Mouse (Mus musculus) spleen, postnatal 14 days (tissue): ENCODE measurements around the gene Sppl3.
A peak's percentile ranks its signal among the peaks of the same experiment; 100 is the strongest.

ENCODE experiments used
- DNase-seq, 2 experiments: peaks; one replicate each; pipeline ENCODE4 v3.0.0; 2021 to 2022; ENCODE audit warnings: low spot score in 2 of 2

Sppl3 gene

DNA sequence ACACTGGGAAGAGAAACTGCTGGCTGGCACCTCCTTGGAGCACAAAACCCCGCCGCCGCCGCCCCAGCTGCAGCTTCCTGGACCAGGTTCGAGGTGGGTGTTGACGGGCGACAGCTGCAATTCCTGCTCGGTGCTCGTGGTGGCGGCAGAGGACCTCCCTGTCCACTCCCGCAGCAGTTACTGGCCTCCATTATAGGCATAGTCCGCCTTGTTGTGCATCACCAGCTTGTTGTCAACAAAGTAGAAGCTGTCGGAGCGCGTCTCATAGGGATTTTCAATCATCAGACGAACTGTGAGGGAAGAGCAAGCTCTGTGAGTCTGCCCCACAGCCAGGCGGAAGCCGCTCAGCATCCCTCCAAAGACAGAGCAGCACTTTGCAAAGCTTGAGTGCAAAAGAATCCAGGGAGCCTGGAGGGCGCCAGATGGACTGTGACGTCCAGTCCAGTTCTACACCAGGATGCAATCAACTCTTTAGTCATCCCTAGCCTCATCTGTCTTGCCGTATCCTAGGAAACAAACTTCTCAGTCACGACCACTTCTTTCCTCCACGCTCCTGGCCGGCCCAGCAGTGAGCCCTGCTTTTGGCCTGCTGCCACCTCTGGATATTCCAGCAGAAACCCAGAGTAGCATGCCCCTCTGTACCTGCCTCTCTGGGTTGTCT lies 114.4 kb downstream of the Sppl3 start:
- DNase-seq: peak; percentile 72 to 78

DNA sequence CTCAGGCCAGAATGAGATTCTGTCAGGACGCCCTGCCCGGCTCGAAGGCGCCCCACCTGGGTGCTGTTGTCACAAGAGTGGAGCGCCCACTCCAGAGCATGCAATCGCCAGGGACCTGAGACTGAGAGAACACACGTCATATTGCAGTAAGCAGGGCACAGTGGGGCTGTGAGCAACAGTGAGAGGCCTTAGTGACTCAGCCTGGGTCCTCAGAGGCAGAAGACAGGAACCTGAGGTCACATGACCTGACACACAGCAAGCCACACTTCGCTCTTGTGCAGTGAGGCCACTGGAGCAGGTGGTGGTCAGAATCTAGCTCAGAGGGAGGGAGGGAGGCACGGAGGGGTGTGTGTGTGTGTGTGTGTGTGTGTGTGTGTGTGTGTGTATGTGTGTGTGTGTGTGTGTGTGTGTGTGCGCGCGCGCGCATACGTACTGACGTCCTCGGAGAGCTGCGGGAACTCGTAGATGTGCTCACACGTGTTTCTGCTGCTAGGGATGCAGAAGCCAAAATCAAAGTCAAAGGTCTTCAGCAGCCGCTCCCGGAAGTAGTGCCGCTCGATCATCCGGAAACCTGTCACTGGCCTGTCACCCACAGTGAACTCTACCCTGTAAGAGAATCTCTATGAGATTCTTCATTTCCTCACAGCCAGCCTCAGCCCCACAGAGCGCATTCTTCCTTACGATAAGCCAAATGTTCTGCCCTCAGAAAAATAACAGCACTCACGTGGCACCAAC lies 115.8 kb downstream of the Sppl3 start:
- no peak for DNase-seq

DNA sequence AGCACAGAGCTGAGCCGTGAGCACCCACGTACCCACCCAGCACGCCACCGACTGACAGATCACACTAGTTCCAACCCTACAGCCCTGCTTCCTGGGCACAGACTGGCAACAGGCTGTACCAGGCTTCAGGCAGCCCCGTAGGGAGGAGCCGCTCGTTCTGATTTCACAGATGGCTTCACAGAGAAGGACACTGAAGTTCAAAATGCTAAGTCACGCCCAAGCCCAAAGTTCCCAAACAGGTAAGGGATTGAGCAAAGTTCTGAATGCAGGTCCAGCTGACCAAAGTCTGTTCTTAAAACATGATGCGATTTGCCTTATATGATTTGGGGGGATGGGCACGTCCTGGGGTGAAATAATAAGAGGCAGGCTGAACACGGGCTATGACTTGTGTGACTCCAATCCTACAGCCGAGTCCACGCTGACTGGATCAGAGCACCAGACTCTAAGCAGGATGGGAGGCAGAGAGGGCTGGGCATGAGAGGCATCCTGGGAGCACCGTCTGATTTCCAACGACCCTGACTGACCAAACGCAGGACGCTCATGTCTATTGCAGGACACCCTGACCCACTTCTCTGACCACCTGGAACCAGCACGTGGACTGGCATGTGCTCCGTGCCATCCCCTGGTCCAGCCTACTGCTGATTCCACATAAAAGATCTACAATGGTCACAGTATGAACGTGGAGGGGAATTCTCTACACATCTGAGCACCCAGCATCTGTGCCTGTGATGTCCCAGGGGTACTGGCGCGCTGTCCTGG lies 116.7 kb downstream of the Sppl3 start:
- no peak for DNase-seq

DNA sequence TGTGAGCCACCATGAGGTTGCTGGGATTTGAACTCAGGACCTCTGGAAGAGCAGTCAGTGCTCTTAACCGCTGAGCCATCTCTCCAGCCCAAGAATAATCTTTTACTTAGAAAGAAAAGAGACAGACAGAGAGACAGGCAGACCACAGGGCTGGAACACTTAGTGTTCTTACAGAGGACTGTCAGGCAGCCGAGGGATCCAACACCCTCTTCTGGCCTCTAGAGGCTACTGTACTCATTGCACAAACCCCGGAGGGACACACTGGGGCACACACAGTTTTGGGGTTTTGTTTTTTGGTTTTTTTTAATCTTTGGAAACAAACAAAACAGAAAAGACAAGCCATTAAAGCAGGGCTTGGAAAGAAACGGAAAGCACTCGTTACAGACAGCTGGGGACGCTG lies 118.4 kb downstream of the Sppl3 start:
- DNase-seq: no peak

DNA sequence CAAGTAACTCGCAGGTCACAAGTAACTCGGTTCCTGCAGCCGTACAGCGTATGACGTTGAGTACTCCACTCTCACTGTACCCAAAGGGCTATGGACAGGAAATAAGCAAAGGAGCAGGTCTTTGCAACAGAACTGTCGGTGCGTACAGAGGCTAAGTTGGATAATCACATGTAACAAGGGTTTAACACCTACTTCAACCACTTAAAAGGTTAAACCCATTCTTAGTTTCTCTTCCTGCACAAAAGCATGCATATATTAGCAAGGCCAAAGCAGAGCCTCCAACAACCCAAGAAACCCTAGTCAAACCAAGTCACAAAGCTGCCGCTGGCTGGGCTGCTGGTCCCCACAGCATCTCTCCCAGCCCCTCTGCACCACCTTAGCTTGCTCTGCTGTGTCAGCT lies 121.5 kb downstream of the Sppl3 start:
- DNase-seq: no peak

DNA sequence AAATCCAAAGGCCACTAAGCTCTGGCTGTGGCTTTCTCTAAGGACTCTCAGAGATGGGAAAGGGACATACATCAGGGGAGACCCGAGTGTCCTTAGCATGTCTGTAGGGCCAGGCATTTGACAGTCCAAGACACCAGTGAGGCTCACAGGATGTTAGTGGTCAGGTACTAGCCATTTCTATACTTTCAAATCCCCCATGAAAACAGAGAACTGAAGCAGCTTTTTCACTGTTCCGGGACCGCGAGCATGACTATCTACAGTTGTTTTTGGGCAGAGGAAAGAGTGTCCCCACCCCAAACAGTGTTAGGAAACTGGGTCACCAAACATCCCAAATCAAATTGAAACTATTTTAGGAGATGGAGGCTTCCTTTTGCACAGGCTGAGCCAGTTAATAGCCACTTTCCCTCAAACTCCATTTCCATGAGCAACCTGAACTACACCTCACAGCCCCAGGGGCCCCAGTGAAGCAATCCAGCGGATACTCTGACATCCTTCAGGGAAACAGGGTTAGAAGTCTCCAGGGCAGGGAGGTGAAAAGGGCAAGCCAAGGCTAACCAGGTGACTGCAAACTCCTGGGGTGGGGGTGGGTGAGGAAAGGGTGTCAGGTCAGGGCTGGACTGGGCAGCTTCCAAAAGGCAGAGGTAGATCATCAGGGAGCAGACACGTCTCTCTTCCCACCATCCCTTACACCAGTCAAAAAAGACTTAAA lies 122.6 kb downstream of the Sppl3 start:
- DNase-seq: no peak

DNA sequence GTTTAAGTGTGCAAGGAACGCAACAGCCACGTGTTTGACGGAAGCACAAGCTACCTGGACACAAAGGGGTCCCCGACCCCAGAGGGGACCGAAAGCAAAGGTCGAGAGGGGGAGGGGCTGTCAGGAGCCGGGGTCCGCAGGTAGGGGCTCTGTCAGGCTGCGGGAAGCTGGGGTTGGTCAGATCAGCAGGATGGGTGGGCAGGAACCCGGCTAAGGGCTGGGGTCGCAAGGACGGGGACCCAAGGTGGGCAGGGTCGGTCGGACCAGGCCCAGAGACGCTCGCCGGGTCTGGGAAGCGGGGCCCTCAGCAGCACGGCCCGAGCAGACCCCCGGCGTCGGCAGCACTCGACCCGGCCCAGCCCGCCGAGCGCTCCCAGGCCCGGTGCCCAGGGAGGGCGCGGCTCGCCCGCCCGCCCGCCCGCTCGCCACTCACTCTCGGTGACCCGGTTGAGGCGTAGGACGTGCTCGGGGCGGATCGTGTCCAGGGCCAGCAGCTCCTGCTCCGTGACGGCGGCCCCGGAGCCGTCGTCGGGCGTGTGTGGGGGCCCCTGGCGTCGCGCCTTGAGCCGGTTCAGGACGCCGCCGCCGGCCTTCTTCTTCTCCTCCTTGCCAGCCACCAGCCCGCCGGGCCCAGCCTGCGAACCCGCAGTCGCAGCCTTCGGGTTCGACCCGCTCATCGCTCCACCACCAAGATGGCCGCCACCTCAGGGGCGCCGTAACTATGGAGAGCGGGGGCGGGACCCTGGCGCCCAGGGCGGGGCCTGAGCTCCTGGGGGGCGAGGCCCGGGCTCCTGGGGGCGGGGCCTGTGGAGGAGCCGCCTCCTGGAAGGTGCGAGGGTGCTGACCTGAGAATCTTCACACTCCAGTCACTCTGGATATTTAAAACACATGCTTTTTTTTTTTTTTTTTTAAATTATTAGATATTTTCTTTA lies 123.6 kb downstream of the Sppl3 start, which contains the start of gene Unc119b:
Gene Unc119b (minus strand): TSS at position 742 of the 932 bp plus-strand sequence.
- peak; percentile 84 to 89 for DNase-seq

DNA sequence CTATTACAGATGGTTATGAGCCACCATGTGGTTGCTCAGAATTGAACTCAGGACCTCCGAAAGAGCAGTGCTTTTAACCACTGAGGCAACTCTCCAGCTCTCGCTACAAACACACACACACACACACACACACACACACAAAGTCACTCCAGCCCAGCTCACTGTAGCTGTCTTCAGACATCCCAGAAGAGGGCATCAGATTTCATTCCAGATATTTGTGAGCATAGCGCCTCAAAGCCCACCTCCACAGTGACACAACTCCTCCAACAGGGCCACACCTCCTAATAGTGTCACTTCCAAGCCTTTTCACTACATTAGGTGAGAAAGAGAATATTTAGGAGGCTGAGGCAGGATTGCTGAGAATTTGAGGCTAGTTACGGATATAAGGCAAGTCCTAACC lies 128.2 kb downstream of the Sppl3 start:
- DNase-seq: no peak

DNA sequence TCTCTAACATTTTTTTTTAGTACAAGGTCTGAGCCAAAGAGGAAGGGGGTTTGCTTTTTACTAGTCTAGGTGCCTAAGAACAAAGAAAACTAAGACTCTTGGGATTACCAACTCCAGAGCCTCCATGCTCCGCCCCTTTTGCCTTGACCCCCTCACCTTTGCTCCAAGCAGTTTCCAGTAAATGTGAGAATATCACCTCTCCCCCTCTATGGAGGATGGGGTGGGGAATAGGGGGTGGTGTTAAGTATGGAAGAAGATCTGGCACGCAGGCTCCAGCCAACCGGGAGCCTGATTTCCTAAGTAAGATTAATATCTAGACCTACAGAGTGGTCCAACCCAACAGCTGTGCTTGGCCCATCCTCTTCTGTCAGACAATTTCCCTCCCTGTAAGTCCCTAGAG lies 129.8 kb downstream of the Sppl3 start:
- DNase-seq: no peak

DNA sequence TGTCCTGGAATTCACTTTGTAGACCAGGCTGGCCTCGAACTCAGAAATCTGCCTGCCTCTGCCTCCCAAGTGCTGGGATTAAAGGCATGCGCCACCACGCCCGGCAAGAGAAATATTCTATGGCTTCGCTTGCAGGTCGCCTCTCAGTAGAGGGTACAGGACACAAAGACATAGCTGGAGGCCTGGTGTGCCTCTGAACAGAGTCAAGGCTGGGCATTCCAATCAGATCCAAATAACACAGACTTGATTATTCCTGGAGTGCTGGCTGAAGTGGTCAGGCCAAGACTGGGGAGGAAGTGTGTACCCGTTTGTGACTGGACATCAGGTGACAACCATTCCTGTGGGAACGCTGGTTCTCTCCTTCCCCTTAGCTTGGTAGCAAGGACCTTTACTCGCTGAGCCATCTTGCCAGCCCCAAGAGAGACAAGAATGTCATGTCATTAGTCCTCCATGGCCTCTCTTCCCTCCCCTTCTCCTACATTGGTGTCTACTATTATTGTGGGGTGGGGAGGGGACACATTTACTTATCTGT lies 131.3 kb downstream of the Sppl3 start:
- no peak for DNase-seq

DNA sequence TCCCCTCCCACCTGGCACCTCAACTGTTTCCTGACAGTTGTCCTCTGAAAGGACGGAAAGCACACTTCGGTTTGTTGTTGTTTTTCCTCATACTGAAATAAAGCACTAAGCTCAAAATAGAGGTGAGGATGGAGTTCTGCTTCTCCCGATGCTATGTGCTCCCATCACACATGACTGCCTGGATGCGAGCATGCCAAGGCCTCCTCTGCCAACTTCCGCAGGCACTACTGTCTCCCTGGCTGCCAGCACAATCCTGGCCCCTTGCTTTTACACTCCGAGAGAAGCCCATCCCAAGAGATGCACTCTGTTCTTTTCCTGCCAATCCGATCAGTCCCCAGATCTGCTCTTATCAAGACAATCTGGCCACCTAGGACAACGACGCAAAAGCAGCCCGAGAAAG lies 132.6 kb downstream of the Sppl3 start:
- no peak for DNase-seq

DNA sequence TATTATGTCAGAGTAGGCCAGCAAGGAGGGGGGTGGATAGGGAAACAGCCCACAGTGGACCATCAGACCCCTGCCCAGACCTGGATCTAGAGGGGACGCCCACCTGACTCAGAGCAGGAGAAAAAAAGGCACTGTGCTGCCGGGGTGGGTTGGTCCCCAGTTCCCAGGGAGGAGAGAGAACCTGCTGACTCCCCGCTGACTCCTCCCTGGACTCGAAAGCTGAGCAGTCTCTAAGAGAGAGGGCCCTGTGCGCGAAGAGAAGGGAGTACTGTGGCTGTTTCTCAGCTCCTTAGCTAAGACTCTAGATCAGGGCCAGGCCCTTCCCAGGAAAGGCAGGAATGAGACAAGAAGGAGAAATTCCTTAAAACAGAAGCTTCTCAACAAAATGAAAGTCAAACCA lies 133.5 kb downstream of the Sppl3 start:
- no peak for DNase-seq

DNA sequence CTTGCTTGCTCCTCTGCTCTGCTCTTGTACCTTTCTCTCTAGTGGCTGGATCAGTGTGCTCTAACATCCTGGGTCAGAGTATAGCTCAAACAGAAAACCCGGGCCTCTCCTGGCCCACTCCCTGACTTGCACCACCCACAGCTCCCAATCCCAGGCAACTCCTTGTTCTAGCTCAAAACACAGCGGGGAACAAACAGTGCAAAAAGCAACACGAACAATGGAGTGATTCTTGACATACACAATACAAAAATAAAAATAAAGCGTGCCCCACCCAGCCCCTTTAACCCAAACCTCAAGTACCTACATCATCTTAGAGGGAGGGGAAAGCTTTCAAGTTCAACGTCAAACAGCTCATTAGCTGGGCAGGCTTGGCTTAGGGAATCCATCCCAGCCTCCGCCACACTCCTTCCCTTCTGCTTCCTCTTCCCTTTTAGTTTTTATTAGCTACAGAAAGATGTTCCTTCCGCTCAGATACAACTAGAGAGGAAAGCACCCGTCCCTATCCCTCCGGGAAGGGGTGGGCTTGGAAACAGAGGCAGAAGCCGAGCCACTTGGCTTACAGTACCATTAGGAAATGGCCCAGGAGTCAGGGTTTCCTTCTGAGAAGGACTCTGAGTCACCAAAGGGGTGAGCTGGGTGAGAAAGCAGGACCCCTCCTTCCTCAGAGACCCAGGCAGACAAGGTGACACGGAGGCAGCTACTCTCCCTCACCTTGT lies 134.5 kb downstream of the Sppl3 start:
- no peak for DNase-seq

DNA sequence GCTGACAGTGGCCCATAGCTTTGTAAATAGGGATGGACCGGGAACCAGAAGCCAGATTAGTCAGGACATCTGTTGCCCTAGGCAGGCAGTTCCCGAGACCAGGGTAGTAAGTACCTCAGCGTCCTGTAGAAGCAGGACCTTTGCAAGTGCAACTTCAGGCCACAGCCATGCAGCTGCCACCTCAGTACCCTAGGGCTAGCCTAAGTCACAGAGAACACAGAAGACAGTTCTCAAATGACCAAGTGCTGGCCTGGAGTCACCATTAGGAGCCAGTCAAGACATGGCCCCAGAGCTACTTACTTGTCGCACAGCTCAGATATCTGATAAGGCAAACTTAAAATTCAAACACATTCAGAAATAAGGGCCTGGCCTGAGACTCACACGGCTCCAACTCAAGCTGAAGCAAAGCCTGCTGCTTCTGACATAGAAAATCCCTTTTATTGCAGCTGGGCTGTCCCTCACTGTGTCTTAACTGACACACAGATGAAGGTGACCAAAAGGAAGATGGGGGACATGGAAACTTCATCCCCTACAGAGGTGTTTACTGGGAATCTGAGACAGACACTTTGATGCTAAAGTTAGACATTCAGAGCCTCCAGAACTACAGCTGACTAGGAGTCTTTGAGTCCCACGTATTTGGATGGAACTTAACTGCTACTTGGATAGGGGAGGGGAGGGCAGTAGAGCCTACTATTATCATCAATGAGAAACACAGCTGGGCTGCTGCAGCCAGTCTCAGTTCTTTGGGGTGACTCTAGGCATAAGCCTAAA lies 135.2 kb downstream of the Sppl3 start:
- no peak for DNase-seq

DNA sequence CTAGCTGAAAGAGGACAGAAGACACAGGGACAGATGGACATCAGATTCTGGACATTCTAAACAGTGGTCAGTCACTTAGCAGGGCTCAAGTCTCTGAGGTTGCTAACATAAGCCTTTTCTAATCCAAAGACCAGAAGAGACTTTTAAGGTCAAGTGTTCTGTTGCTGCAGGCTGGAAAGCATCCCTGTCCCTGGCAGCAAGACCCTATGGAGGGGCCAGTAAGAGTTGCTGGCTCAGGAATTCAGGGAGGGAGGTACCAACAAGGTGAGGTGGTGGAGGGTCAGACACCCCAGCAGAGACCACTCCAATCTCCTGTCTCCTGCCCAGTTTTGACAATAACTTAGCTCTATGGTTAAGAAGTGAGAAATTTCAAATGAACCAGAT lies 135.8 kb downstream of the Sppl3 start:
- no peak for DNase-seq

DNA sequence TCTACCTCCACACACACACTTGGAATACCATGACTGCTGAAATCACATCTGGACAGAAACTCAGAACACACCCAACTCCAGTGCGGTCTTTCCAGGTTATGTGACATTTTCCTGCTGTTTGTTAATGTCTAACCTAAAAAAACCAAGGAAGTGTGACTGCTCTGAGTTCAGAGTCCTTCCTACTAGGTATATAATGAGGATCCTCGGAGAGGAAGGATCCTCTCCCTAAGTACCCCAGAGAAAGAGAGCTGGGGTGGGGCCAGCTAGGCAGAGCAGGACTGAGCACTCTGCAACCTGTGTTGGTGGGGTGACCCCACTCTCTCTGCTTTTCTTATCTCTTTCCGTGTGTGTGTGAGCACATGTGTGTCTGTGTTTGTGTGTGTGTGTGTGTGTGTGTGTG lies 136.5 kb downstream of the Sppl3 start:
- DNase-seq: no peak

DNA sequence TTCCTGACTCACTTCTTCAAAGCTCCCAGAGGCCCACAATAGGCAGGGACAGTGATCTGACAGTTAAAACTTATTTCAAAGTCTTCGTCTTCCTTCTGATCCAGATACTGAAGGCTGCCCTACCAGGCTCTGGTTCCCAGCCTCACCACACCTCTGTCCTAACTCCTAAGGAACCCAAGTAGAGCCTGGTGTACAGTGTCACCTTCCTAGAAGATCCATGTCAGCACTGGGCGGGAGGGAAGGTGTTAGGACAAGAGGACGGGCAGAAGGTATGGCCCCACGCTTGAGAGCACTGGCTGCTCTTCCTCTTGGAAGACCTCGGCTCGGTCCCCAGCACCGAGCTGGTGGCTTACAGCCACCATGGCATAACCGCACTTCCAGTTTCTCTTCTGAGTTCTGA lies 137.4 kb downstream of the Sppl3 start:
- no peak for DNase-seq
